Mouse (Mus musculus) heart, adult 18-20 months (tissue): ENCODE results near the gene Cyp2d26. TPM values are rescaled to one million over a fixed set of nuclear protein-coding genes. Genes with fewer than 3 reads are reported as not detected.

ENCODE experiments used
- DNase-seq, 2 experiments: peaks; one replicate each; pipeline ENCODE4 v3.0.0; 2021 to 2022; ENCODE audit warnings: mixed read lengths in 1 of 2
- microRNA-seq, 2 experiments: library from miRNA; unstranded; fragments of <30 nt; microRNA quantifications; one replicate each; pipeline ENCODE4 v1.2.0; 2022
- total RNA-seq, 2 experiments: library from RNA; stranded (reverse); gene quantifications; 2 replicates each; pipeline ENCODE4 v1.2.3; 2021

Cyp2d26 gene
- total RNA-seq, 2 experiments from 2014 or later = not detected

GRCm38 (mm10) chr15:82763631-82764420 lies 30.3 kb downstream of the Cyp2d26 start, which contains the start of gene Cyp2d40:
TSS of gene Cyp2d40 (minus strand) at chr15:82764183.
- DNase-seq = no peak

- no peak for DNase-seq
Observed at GRCm38 (mm10) chr15:82748141-82748540, 46.0 kb downstream of the Cyp2d26 start.

- DNase-seq = no peak
Observed at GRCm38 (mm10) chr15:82747516-82747915, 46.6 kb downstream of the Cyp2d26 start.

Small RNA genes lying within 50 kb of the gene (microRNA-seq; reads per million reads assigned to microRNA genes)
- gene Gm27618 = 0 reads per million in 2 experiments

Other genes starting within 250 kb of the Cyp2d26 start
- gene Cyp2d12, start 239.2 kb downstream of the Cyp2d26 start, total RNA-seq = not detected
- not detected for gene Cyp2d34, start 173.3 kb downstream of the Cyp2d26 start, total RNA-seq
- not detected for gene Cyp2d40, start 30.1 kb downstream of the Cyp2d26 start, total RNA-seq
- 10 to 100 TPM; 48.2 to 56.6 TPM for gene Tcf20, start 193.6 kb upstream of the Cyp2d26 start, total RNA-seq
- 1 to 10 TPM; 1.5 to 2.0 TPM for gene Nfam1, start 239.0 kb upstream of the Cyp2d26 start, total RNA-seq